Comparison of ENCODE assay signal across 15 mouse cellular contexts in genomic region chr5:139936431-139936830, GRCm38 (mm10). TPM values are rescaled to one million over a fixed set of nuclear protein-coding genes. Genes with fewer than 3 reads are reported as not detected.
DNase-seq lines count a peak whose midpoint lies in the region; ATAC-seq and TF ChIP-seq lines count a peak whose summit lies in the region.
"Had no signal": no experiment of that assay in that cellular context is flagged by ENCODE, and none has a peak within 500 bp of the region (broad histone marks: within the 10 kb centered on the region; RNA-seq: fewer than 3 reads in every experiment).

No protein-coding gene starts in this region.

- TF ChIP-seq EP300 in CH12.LX (IDR thresholded peaks at IDR 0.05; ENCODE audit: low read length) = no peak

- DNase-seq in kidney, adult 8-10 months = peak; percentile 36 to 42
- no peak for DNase-seq in CH12.LX (ENCODE audit: extremely low read depth)
- peak; percentile 17 for DNase-seq in gonadal fat pad, adult 2 months (ENCODE audit: low read depth)
- peak; percentile 32 for DNase-seq in kidney, postnatal 14 days
- DNase-seq in urinary bladder, postnatal 14 days (ENCODE audit: low spot score) = no peak
- DNase-seq in thymus, postnatal 14 days = no peak
- DNase-seq: cerebellum, adult 9-11 months; gastrocnemius, postnatal 10 days; midbrain, embryonic 14.5 days; retina, postnatal 1 day; thymus, postnatal 4 days had no signal

- no peaks in the 10 kb centered on the region for H3K27me3 ChIP-seq in kidney, embryonic 14.5 days (ENCODE audit: control insufficient read depth, insufficient read depth, low read length)
- H3K27me3 ChIP-seq in CH12.LX (replicated peaks) = peaks cover 49% of the 10 kb centered on the region
- H3K27me3 ChIP-seq: embryonic facial prominence, embryonic 15.5 days had no signal

- peaks cover 5% of the 10 kb centered on the region; the same call in 1 of the 2 replicates for H3K9me3 ChIP-seq in kidney, embryonic 14.5 days (ENCODE audit: control insufficient read depth, low read length)
- H3K9me3 ChIP-seq in CH12.LX (replicated peaks; ENCODE audit: low read length) = peaks cover 14% of the 10 kb centered on the region
- H3K9me3 ChIP-seq: hindbrain, embryonic 15.5 days; liver, embryonic 15.5 days had no signal

- no peak overlapping the region for H3K4me2 ChIP-seq in kidney, embryonic 14.5 days (replicated peaks; ENCODE audit: low read depth, low read length)
- H3K4me2 ChIP-seq in CH12.LX (ENCODE audit: insufficient read depth, low read depth, poor library complexity, severe bottlenecking) = peak overlapping the region; percentile 69
- H3K4me2 ChIP-seq: embryonic facial prominence, embryonic 15.5 days; hindbrain, embryonic 15.5 days; liver, embryonic 15.5 days had no signal

- TF ChIP-seq RAD21 in CH12.LX (IDR thresholded peaks at IDR 0.05; ENCODE audit: low read depth, low read length) = no peak

- TF ChIP-seq POLR2A in CH12.LX (IDR thresholded peaks at IDR 0.05; ENCODE audit: low read depth, low read length) = no peak

- H3K36me3 ChIP-seq in kidney, embryonic 14.5 days (ENCODE audit: control insufficient read depth, insufficient read depth, low read length) = no peaks in the 10 kb centered on the region
- no peaks in the 10 kb centered on the region for H3K36me3 ChIP-seq in CH12.LX (replicated peaks in 1 of 2; ENCODE audit: control insufficient read depth in 1 of 2, insufficient read depth in 1 of 2, low read length in 1 of 2)
- H3K36me3 ChIP-seq: embryonic facial prominence, embryonic 15.5 days; hindbrain, embryonic 15.5 days; liver, embryonic 15.5 days had no signal

- no peak for TF ChIP-seq CTCF in CH12.LX (conservative IDR thresholded peaks at IDR 0.05 in 1 of 2, IDR thresholded peaks at IDR 0.05 in 1 of 2; ENCODE audit: low read depth in 2 of 2, low read length in 2 of 2)

- no peak for ATAC-seq in kidney, embryonic 14.5 days (ENCODE audit: low FRiP score, low TSS enrichment)

- dilution Hi-C loops in CH12.LX (cut with MboI; ENCODE audit: extremely low pct_ligation_motif_present, extremely low pct_unique_long_range_greater_than_20kb, low sequenced_read_pairs) = no loop called here

- no peaks in the 10 kb centered on the region for H3K79me2 ChIP-seq in CH12.LX (replicated peaks; ENCODE audit: control insufficient read depth, extremely low read depth, insufficient read depth, poor library complexity, severe bottlenecking)

- 53% methylated on average over 13 of the region's 13 CpGs for WGBS in kidney, embryonic 14.5 days

- H3K4me1 ChIP-seq in kidney, embryonic 14.5 days (ENCODE audit: control insufficient read depth, insufficient read depth, low read length) = peaks cover 20% of the 10 kb centered on the region
- H3K4me1 ChIP-seq in CH12.LX (ENCODE audit: control insufficient read depth in 1 of 2, insufficient read depth in 2 of 2) = peaks cover 15 to 19% of the 10 kb centered on the region in 2 experiments
- H3K4me1 ChIP-seq: liver, embryonic 15.5 days had no signal

- H3K9ac ChIP-seq in kidney, embryonic 14.5 days (ENCODE audit: low read depth, low read length) = no peak overlapping the region
- no peak overlapping the region for H3K9ac ChIP-seq in CH12.LX (ENCODE audit: insufficient read depth, low read depth)
- H3K9ac ChIP-seq: embryonic facial prominence, embryonic 15.5 days; hindbrain, embryonic 15.5 days; liver, embryonic 15.5 days had no signal

- H3K4me3 ChIP-seq in kidney, embryonic 14.5 days (ENCODE audit: low read length) = no peak overlapping the region
- H3K4me3 ChIP-seq in CH12.LX (replicated peaks in 1 of 3; ENCODE audit: low read depth in 2 of 3, low read length in 2 of 3, poor library complexity in 1 of 3) = no peak overlapping the region
- H3K4me3 ChIP-seq: embryonic facial prominence, embryonic 15.5 days; hindbrain, embryonic 15.5 days; liver, embryonic 15.5 days had no signal

- in situ Hi-C loops in CH12.LX (cut with MboI; ENCODE audit: low pct_ligation_motif_present, low pct_unique_long_range_greater_than_20kb, low sequenced_read_pairs) = no loop called here

- no peak overlapping the region for H3K27ac ChIP-seq in kidney, embryonic 14.5 days (ENCODE audit: low read depth, low read length)
- H3K27ac ChIP-seq in CH12.LX (ENCODE audit: insufficient read depth, low read depth) = no peak overlapping the region
- H3K27ac ChIP-seq: embryonic facial prominence, embryonic 15.5 days; hindbrain, embryonic 15.5 days; liver, embryonic 15.5 days had no signal

TF ChIP-seq in CH12.LX, 34 proteins besides CTCF, POLR2A, EP300 and RAD21:
- TF ChIP-seq USF1 (IDR thresholded peaks at IDR 0.05; ENCODE audit: low read depth, low read length) = no peak

RNA-seq across cellular contexts. Expression of gene Elfn1, which starts 28.7 kb away (rescaled TPM):
- 0.14 and 0.50 TPM in 2 replicates for polyA plus RNA-seq in kidney, embryonic 14.5 days (2014; fragmentation: Nextera tagmentation; extraction: Ambion mirVana)
- total RNA-seq in CH12.LX (2012; rRNA removed) (0.04 TPM in 1 of 2 replicates, not detected in the other), CH12.LX (2014; rRNA removed) (not detected in 2 replicates)
- 0.06 TPM in 1 of 2 replicates, not detected in the other for polyA plus RNA-seq in CH12.LX (2012; ENCODE audit: insufficient read length, low read depth)
- polyA plus RNA-seq in gonadal fat pad, adult 2 months (2012; rRNA removed) = 0.22 and 0.53 TPM in 2 replicates

Comparison
In these comparisons a context has a peak if more than half of its experiments do, and no peak if none do; other contexts are left out.
1. DNase-seq: peak in kidney, adult 8-10 months (2 of 2), gonadal fat pad, adult 2 months (single experiment) and kidney, postnatal 14 days (single experiment); none in CH12.LX (single experiment), urinary bladder, postnatal 14 days (single experiment) and thymus, postnatal 14 days (single experiment).